Mouse (Mus musculus) midbrain, embryonic 11.5 days (tissue): ENCODE results near the gene Gm21915. TPM values are rescaled to one million over a fixed set of nuclear protein-coding genes. Genes with fewer than 3 reads are reported as not detected.
A peak's percentile ranks its signal among the peaks of the same experiment; 100 is the strongest.

Experiments
- ATAC-seq: fragments of 200-750 bp; cut with Nextera tagmentation; 2 replicates; pipeline ENCODE4 v1.8.0; 2017; ENCODE audit warnings: moderate TSS enrichment, moderate library complexity; ENCODE audit not compliant: low FRiP score
- DNase-seq: peaks from one replicate; pipeline ENCODE4 v3.0.0; 2015; ENCODE audit warnings: low spot score; ENCODE audit errors: missing footprints
- H3K27ac ChIP-seq: fragments of 300-500 bp; sonication (generic); 2 replicates; pipeline ENCODE4 v1.5.1; 2014; ENCODE audit warnings: low read depth, low read length
- H3K27me3 ChIP-seq: fragments of 300-500 bp; sonication (generic); 2 replicates; pipeline ENCODE4 v1.6.1; 2014; ENCODE audit warnings: mild to moderate bottlenecking, low read length, moderate library complexity, mixed read lengths; ENCODE audit not compliant: control insufficient read depth, insufficient read depth
- H3K36me3 ChIP-seq: fragments of 300-500 bp; sonication (generic); 2 replicates; pipeline ENCODE4 v1.6.1; 2014; ENCODE audit warnings: mild to moderate bottlenecking, low read length, moderate library complexity, mixed read lengths; ENCODE audit not compliant: control insufficient read depth, insufficient read depth
- H3K4me1 ChIP-seq: fragments of 300-500 bp; sonication (generic); 2 replicates; pipeline ENCODE4 v1.6.1; 2014; ENCODE audit warnings: low read length; ENCODE audit not compliant: control insufficient read depth, insufficient read depth
- H3K4me2 ChIP-seq: fragments of 300-500 bp; sonication (generic); 2 replicates; pipeline ENCODE4 v1.6.1; 2014; ENCODE audit warnings: mild to moderate bottlenecking, moderate library complexity
- H3K4me3 ChIP-seq: fragments of 300-500 bp; sonication (generic); 2 replicates; pipeline ENCODE4 v1.5.1; 2014; ENCODE audit warnings: low read depth, low read length
- H3K9ac ChIP-seq: fragments of 300-500 bp; sonication (generic); 2 replicates; pipeline ENCODE4 v1.6.1; 2014; ENCODE audit warnings: low read length
- H3K9me3 ChIP-seq: fragments of 300-500 bp; sonication (generic); 2 replicates; pipeline ENCODE4 v1.6.1; 2016; ENCODE audit warnings: low read length; ENCODE audit not compliant: control insufficient read depth
- WGBS: fragments of 180-500 bp; shearing (Covaris S2); extraction: QIAGEN DNeasy Blood & Tissue Kit; methylation state at CpG from one replicate; pipeline ENCODE4 v1.1.7; 2014; 5-methylcytosine and 5-hydroxymethylcytosine counted together
- polyA plus RNA-seq: library from polyadenylated mRNA; unstranded; fragments of >200 nt; fragmentation: Nextera tagmentation; extraction: Ambion mirVana; gene quantifications from 2 replicates; pipeline ENCODE4 v1.2.1, GENCODE M21; 2014

Gene Gm21915
- polyA plus RNA-seq, 1 experiment from 2014 or later = not detected

- Histone ChIP-seq H3K4me2 (peak overlapping the region; percentile 93), H3K27me3 (peaks cover 9% of the 10 kb centered on the region), H3K36me3 (no peaks in the 10 kb centered on the region), H3K4me3 (peak overlapping the region; percentile 55), H3K27ac (no peak overlapping the region), H3K4me1 (no peaks in the 10 kb centered on the region), H3K9me3 (no peaks in the 10 kb centered on the region), H3K9ac (peak overlapping the region; percentile 76)
- ATAC-seq (peak; percentile 62), DNase-seq (no peak)
- WGBS = under 1% methylated on average over 23 of the region's 23 CpGs
These were observed 16.0 kb downstream of the Gm21915 start for GRCm38 (mm10) chr9:40686421-40686899.

- H3K27ac ChIP-seq = no peak overlapping the region
- H3K27me3 ChIP-seq = peaks cover 9% of the 10 kb centered on the region
- ATAC-seq = 0 out of 2 replicates have a peak, but pooled peaks have one; percentile 13
- peak overlapping the region; percentile 76; the same call in 1 of the 2 replicates for H3K9ac ChIP-seq
- H3K4me1 ChIP-seq = no peaks in the 10 kb centered on the region
- H3K4me2 ChIP-seq = peak overlapping the region; percentile 93
- peak overlapping the region; percentile 55 for H3K4me3 ChIP-seq
- WGBS = 45% methylated on average over 5 of the region's 5 CpGs
- no peak for DNase-seq
- H3K9me3 ChIP-seq = no peaks in the 10 kb centered on the region
- H3K36me3 ChIP-seq = no peaks in the 10 kb centered on the region
These were observed 16.6 kb downstream of the Gm21915 start for GRCm38 (mm10) chr9:40687053-40687452.

GRCm38 (mm10) chr9:40687553-40687952 is 17.1 kb downstream of the Gm21915 start:
- no peaks in the 10 kb centered on the region for H3K36me3 ChIP-seq
- no peak overlapping the region; the same call in 1 of the 2 replicates for H3K9ac ChIP-seq
- ATAC-seq (no peak), DNase-seq (no peak)
- H3K4me1 ChIP-seq = no peaks in the 10 kb centered on the region
- H3K9me3 ChIP-seq = no peaks in the 10 kb centered on the region
- whole genome bisulfite sequencing = 61% methylated on average over 3 of the region's 3 CpGs
- peaks cover 9% of the 10 kb centered on the region for H3K27me3 ChIP-seq
- peak overlapping the region; percentile 55; the same call in 1 of the 2 replicates for H3K4me3 ChIP-seq
- no peak overlapping the region for H3K27ac ChIP-seq
- peak overlapping the region; percentile 93 for H3K4me2 ChIP-seq

- no peak overlapping the region for H3K4me3 ChIP-seq
- H3K9ac ChIP-seq = no peak overlapping the region
- DNase-seq (no peak), ATAC-seq (no peak)
- peaks cover 16% of the 10 kb centered on the region for H3K4me1 ChIP-seq
- H3K27ac ChIP-seq = no peak overlapping the region
- no peaks in the 10 kb centered on the region for H3K36me3 ChIP-seq
- no peaks in the 10 kb centered on the region for H3K9me3 ChIP-seq
- peaks cover 5% of the 10 kb centered on the region for H3K27me3 ChIP-seq
- whole genome bisulfite sequencing = 86% methylated on average over 7 of the region's 7 CpGs
- H3K4me2 ChIP-seq = no peak overlapping the region
These were observed 20.1 kb downstream of the Gm21915 start for GRCm38 (mm10) chr9:40690511-40690910.

GRCm38 (mm10) chr9:40693026-40693425 is 22.6 kb downstream of the Gm21915 start:
- DNase-seq (no peak), ATAC-seq (no peak)
- Histone ChIP-seq H3K4me1 (peaks cover 16% of the 10 kb centered on the region), H3K27ac (no peak overlapping the region), H3K4me3 (no peak overlapping the region), H3K36me3 (no peaks in the 10 kb centered on the region), H3K4me2 (no peak overlapping the region), H3K9ac (no peak overlapping the region), H3K27me3 (no peaks in the 10 kb centered on the region), H3K9me3 (no peaks in the 10 kb centered on the region)
- 23% methylated on average over 3 of the region's 3 CpGs for WGBS

- H3K9me3 ChIP-seq = no peaks in the 10 kb centered on the region
- H3K4me1 ChIP-seq = peaks cover 16% of the 10 kb centered on the region
- no peak overlapping the region for H3K9ac ChIP-seq
- no peaks in the 10 kb centered on the region for H3K36me3 ChIP-seq
- no peak overlapping the region for H3K4me2 ChIP-seq
- H3K4me3 ChIP-seq = no peak overlapping the region
- H3K27ac ChIP-seq = no peak overlapping the region
- peak; percentile 52 for ATAC-seq
- DNase-seq = no peak
- WGBS = 64% methylated on average over 5 of the region's 5 CpGs
- H3K27me3 ChIP-seq = no peaks in the 10 kb centered on the region
These were observed 23.4 kb downstream of the Gm21915 start for GRCm38 (mm10) chr9:40693768-40694167.

GRCm38 (mm10) chr9:40694284-40694683 is 23.9 kb downstream of the Gm21915 start:
- Histone ChIP-seq H3K36me3 (no peaks in the 10 kb centered on the region), H3K4me3 (no peak overlapping the region), H3K27ac (no peak overlapping the region), H3K27me3 (no peaks in the 10 kb centered on the region), H3K4me1 (peaks cover 16% of the 10 kb centered on the region), H3K4me2 (no peak overlapping the region), H3K9me3 (no peaks in the 10 kb centered on the region), H3K9ac (no peak overlapping the region)
- no peak for DNase-seq
- 78% methylated on average over 12 of the region's 12 CpGs for whole genome bisulfite sequencing
- 0 out of 2 replicates have a peak, but pooled peaks have one; percentile 16 for ATAC-seq

GRCm38 (mm10) chr9:40696086-40696485 is 25.7 kb downstream of the Gm21915 start:
- DNase-seq (no peak), ATAC-seq (no peak)
- no peaks in the 10 kb centered on the region for H3K27me3 ChIP-seq
- 88% methylated on average over 4 of the region's 4 CpGs for WGBS
- no peaks in the 10 kb centered on the region for H3K36me3 ChIP-seq
- no peak overlapping the region for H3K9ac ChIP-seq
- peaks cover 16% of the 10 kb centered on the region for H3K4me1 ChIP-seq
- H3K9me3 ChIP-seq = no peaks in the 10 kb centered on the region
- H3K4me3 ChIP-seq = no peak overlapping the region
- no peak overlapping the region for H3K27ac ChIP-seq
- no peak overlapping the region for H3K4me2 ChIP-seq

- WGBS = 91% methylated on average over 3 of the region's 3 CpGs
- Histone ChIP-seq H3K27ac (no peak overlapping the region), H3K36me3 (no peaks in the 10 kb centered on the region), H3K9ac (no peak overlapping the region), H3K27me3 (no peaks in the 10 kb centered on the region), H3K9me3 (no peaks in the 10 kb centered on the region), H3K4me3 (no peak overlapping the region), H3K4me1 (peaks cover 6% of the 10 kb centered on the region), H3K4me2 (no peak overlapping the region)
- no peak for ATAC-seq
- no peak for DNase-seq
These were observed 28.8 kb downstream of the Gm21915 start for GRCm38 (mm10) chr9:40699194-40699593.
